Mouse (Mus musculus): ENCODE measurements around the gene Klk1b27. TPM values are rescaled to one million over a fixed set of nuclear protein-coding genes. Genes with fewer than 3 reads are reported as not detected.

The Klk1b27 gene
- polyA plus RNA-seq, 1 experiment from 2014 or later: not detected

Other genes starting within 250 kb of the Klk1b27 start
- gene Klk7, start 241.0 kb upstream of the Klk1b27 start, polyA plus RNA-seq (2014; fragmentation: Nextera tagmentation; extraction: Ambion mirVana): 0.11 TPM in 1 of 2 replicates, not detected in the other
- not detected in 2 replicates for gene Klk6, start 227.8 kb upstream of the Klk1b27 start, polyA plus RNA-seq (2014; fragmentation: Nextera tagmentation; extraction: Ambion mirVana)
- 0.31 and 0.39 TPM in 2 replicates for gene Klk5, start 210.3 kb upstream of the Klk1b27 start, polyA plus RNA-seq (2014; fragmentation: Nextera tagmentation; extraction: Ambion mirVana)
- gene Klk4, start 171.1 kb upstream of the Klk1b27 start, polyA plus RNA-seq (2014; fragmentation: Nextera tagmentation; extraction: Ambion mirVana): 0.20 TPM in 1 of 2 replicates, not detected in the other
- not detected in 2 replicates for gene Klk15, start 118.5 kb upstream of the Klk1b27 start, polyA plus RNA-seq (2014; fragmentation: Nextera tagmentation; extraction: Ambion mirVana)
- gene Klk1b8, start 101.6 kb upstream of the Klk1b27 start, polyA plus RNA-seq (2014; fragmentation: Nextera tagmentation; extraction: Ambion mirVana): not detected in 2 replicates
- not detected in 2 replicates for gene Klk1b1, start 85.5 kb upstream of the Klk1b27 start, polyA plus RNA-seq (2014; fragmentation: Nextera tagmentation; extraction: Ambion mirVana)
- gene Klk1b9, start 76.2 kb upstream of the Klk1b27 start, polyA plus RNA-seq (2014; fragmentation: Nextera tagmentation; extraction: Ambion mirVana): not detected in 2 replicates
- not detected in 2 replicates for gene Klk1b11, start 56.4 kb upstream of the Klk1b27 start, polyA plus RNA-seq (2014; fragmentation: Nextera tagmentation; extraction: Ambion mirVana)
- not detected in 2 replicates for gene Klk1b26, start 40.1 kb upstream of the Klk1b27 start, polyA plus RNA-seq (2014; fragmentation: Nextera tagmentation; extraction: Ambion mirVana)
- not detected in 2 replicates for gene Klk1b21, start 50.0 kb downstream of the Klk1b27 start, polyA plus RNA-seq (2014; fragmentation: Nextera tagmentation; extraction: Ambion mirVana)
- gene Klk1b22, start 60.4 kb downstream of the Klk1b27 start, polyA plus RNA-seq (2014; fragmentation: Nextera tagmentation; extraction: Ambion mirVana): not detected in 2 replicates
- gene Klk1b16, start 84.5 kb downstream of the Klk1b27 start, polyA plus RNA-seq (2014; fragmentation: Nextera tagmentation; extraction: Ambion mirVana): not detected in 2 replicates
- 0.32 TPM in 1 of 2 replicates, not detected in the other for gene Klk1b24, start 135.9 kb downstream of the Klk1b27 start, polyA plus RNA-seq (2014; fragmentation: Nextera tagmentation; extraction: Ambion mirVana)
- not detected in 2 replicates for gene Klk1b3, start 145.9 kb downstream of the Klk1b27 start, polyA plus RNA-seq (2014; fragmentation: Nextera tagmentation; extraction: Ambion mirVana)
- gene Klk1b4, start 155.1 kb downstream of the Klk1b27 start, polyA plus RNA-seq (2014; fragmentation: Nextera tagmentation; extraction: Ambion mirVana): not detected in 2 replicates
- not detected in 2 replicates for gene Klk1b5, start 163.7 kb downstream of the Klk1b27 start, polyA plus RNA-seq (2014; fragmentation: Nextera tagmentation; extraction: Ambion mirVana)
- gene Klk1, start 173.1 kb downstream of the Klk1b27 start, polyA plus RNA-seq (2014; fragmentation: Nextera tagmentation; extraction: Ambion mirVana): not detected in 2 replicates
- not detected in 2 replicates for gene Gm36864, start 183.9 kb downstream of the Klk1b27 start, polyA plus RNA-seq (2014; fragmentation: Nextera tagmentation; extraction: Ambion mirVana)
- gene 1700028J19Rik, start 194.4 kb downstream of the Klk1b27 start, polyA plus RNA-seq (2014; fragmentation: Nextera tagmentation; extraction: Ambion mirVana): 0.81 and 1.4 TPM in 2 replicates
- gene 2410002F23Rik, start 194.4 kb downstream of the Klk1b27 start, polyA plus RNA-seq (2014; fragmentation: Nextera tagmentation; extraction: Ambion mirVana): 97.1 and 113 TPM in 2 replicates
- not detected in 2 replicates for gene Acp4, start 205.1 kb downstream of the Klk1b27 start, polyA plus RNA-seq (2014; fragmentation: Nextera tagmentation; extraction: Ambion mirVana)
- gene Gm15517, start 209.2 kb downstream of the Klk1b27 start, polyA plus RNA-seq (2014; fragmentation: Nextera tagmentation; extraction: Ambion mirVana): not detected in 2 replicates

Data from hindbrain, embryonic 11.5 days (tissue).